Mouse (Mus musculus) embryo, embryonic 11.5 days (tissue): ENCODE measurements around the gene Prkg1.

Source experiments
- DNase-seq: peaks from one replicate; pipeline ENCODE4 v3.0.0-alpha.2; 2012; ENCODE audit warnings: low read depth, low spot score

Prkg1 gene

GRCm38 (mm10) chr19:31764801-31765340, at the start of gene Prkg1:
Prkg1 (minus strand) TSS chr19:31765033.
- no peak for DNase-seq

- DNase-seq: no peak
Observed at GRCm38 (mm10) chr19:31813087-31813486, 48.3 kb upstream of the Prkg1 start.

GRCm38 (mm10) chr19:31811371-31811770, 46.5 kb upstream of the Prkg1 start:
- peak; percentile 8 for DNase-seq

GRCm38 (mm10) chr19:31805391-31805790, 40.6 kb upstream of the Prkg1 start:
- DNase-seq: no peak

- DNase-seq: no peak
Observed at GRCm38 (mm10) chr19:31795485-31796046, 30.7 kb upstream of the Prkg1 start.

- DNase-seq: no peak
Observed at GRCm38 (mm10) chr19:31791724-31792123, 26.9 kb upstream of the Prkg1 start.

GRCm38 (mm10) chr19:31781521-31782018, 16.7 kb upstream of the Prkg1 start:
- no peak for DNase-seq

GRCm38 (mm10) chr19:31781077-31781476, 16.2 kb upstream of the Prkg1 start:
- no peak for DNase-seq

GRCm38 (mm10) chr19:31780222-31780621, 15.4 kb upstream of the Prkg1 start:
- no peak for DNase-seq

- DNase-seq: no peak
Observed at GRCm38 (mm10) chr19:31779021-31779420, 14.2 kb upstream of the Prkg1 start.

GRCm38 (mm10) chr19:31767004-31767403, 2.2 kb upstream of the Prkg1 start:
- DNase-seq: no peak

GRCm38 (mm10) chr19:31765451-31765850, 618 bp upstream of the Prkg1 start:
- DNase-seq: no peak

GRCm38 (mm10) chr19:31763951-31764800, 657 bp downstream of the Prkg1 start:
- no peak for DNase-seq

- no peak for DNase-seq
Observed at GRCm38 (mm10) chr19:31763246-31763821, 1.5 kb downstream of the Prkg1 start.

- DNase-seq: no peak
Observed at GRCm38 (mm10) chr19:31762411-31763245, 2.2 kb downstream of the Prkg1 start.

- no peak for DNase-seq
Observed at GRCm38 (mm10) chr19:31759855-31760254, 5.0 kb downstream of the Prkg1 start.

- DNase-seq: peak; percentile 62
Observed at GRCm38 (mm10) chr19:31755929-31756792, 8.7 kb downstream of the Prkg1 start.

- DNase-seq: no peak
Observed at GRCm38 (mm10) chr19:31754642-31755287, 10.1 kb downstream of the Prkg1 start.

GRCm38 (mm10) chr19:31750976-31751676, 13.7 kb downstream of the Prkg1 start:
- no peak for DNase-seq
